Mouse (Mus musculus) CH12.LX (cell line): ENCODE data around the gene Dusp5. TPM values are rescaled to one million over a fixed set of nuclear protein-coding genes. Genes with fewer than 3 reads are reported as not detected.

ENCODE experiments used
- DNase-seq: peaks from one replicate; pipeline ENCODE4 v3.0.0-alpha.2; 2013; ENCODE audit errors: extremely low read depth
- H3K27ac ChIP-seq: 2 replicates; pipeline ENCODE4 v1.5.1; 2012; ENCODE audit warnings: low read depth, mild to moderate bottlenecking, control low read depth, moderate library complexity; ENCODE audit not compliant: insufficient read depth
- H3K27me3 ChIP-seq: replicated peaks from 2 replicates; pipeline ENCODE3; 2012; ENCODE audit warnings: inconsistent platforms
- H3K36me3 ChIP-seq, 2 experiments: replicated peaks in 1 of 2; 2 replicates each; pipeline versions ENCODE3 to v1.6.1; 2012; ENCODE audit warnings: inconsistent platforms in 1 of 2, low read length in 1 of 2, mild to moderate bottlenecking in 1 of 2, mixed read lengths in 1 of 2, moderate library complexity in 1 of 2; ENCODE audit not compliant: control insufficient read depth in 1 of 2, insufficient read depth in 1 of 2
- H3K4me1 ChIP-seq, 2 experiments: 2 replicates each; pipeline ENCODE4 v1.6.1; 2012; ENCODE audit warnings: inconsistent platforms in 1 of 2, moderate library complexity in 1 of 2; ENCODE audit not compliant: insufficient read depth in 2 of 2, control insufficient read depth in 1 of 2
- H3K4me2 ChIP-seq: 2 replicates; pipeline ENCODE4 v1.6.1; 2012; ENCODE audit warnings: low read depth, mild to moderate bottlenecking, control low read depth; ENCODE audit not compliant: poor library complexity, insufficient read depth, severe bottlenecking
- H3K4me3 ChIP-seq, 3 experiments: fragments of 150-350 bp in 1 of 3; sonication (generic) in 1 of 3; replicated peaks in 1 of 3; 2 replicates each; pipeline versions ENCODE3 to v1.5.1; 2011 to 2012; ENCODE audit warnings: low read depth in 2 of 3, low read length in 2 of 3, mild to moderate bottlenecking in 2 of 3, moderate library complexity in 2 of 3, control low read depth in 1 of 3, improper control_type of control experiment in 1 of 3, inconsistent platforms in 1 of 3, mixed read lengths in 1 of 3; ENCODE audit not compliant: poor library complexity in 1 of 3
- H3K79me2 ChIP-seq: replicated peaks from 2 replicates; pipeline ENCODE4 v1.6.1; 2012; ENCODE audit warnings: mild to moderate bottlenecking, moderate library complexity; ENCODE audit not compliant: control insufficient read depth, poor library complexity, insufficient read depth, severe bottlenecking; ENCODE audit errors: extremely low read depth
- H3K9ac ChIP-seq: 2 replicates; pipeline ENCODE4 v1.6.1; 2012; ENCODE audit warnings: low read depth, mild to moderate bottlenecking, control low read depth, moderate library complexity; ENCODE audit not compliant: insufficient read depth
- H3K9me3 ChIP-seq: replicated peaks from 2 replicates; pipeline ENCODE3; 2012; ENCODE audit warnings: low read length, inconsistent platforms, mixed read lengths
- E2F4 ChIP-seq: IDR thresholded peaks from 2 replicates; pipeline ENCODE4 v1.6.1; 2011; ENCODE audit warnings: low read depth, low read length, improper control_type of control experiment; ENCODE audit not compliant: insufficient replicate concordance
- ETS1 ChIP-seq: conservative IDR thresholded peaks from 2 replicates; pipeline ENCODE4 v1.6.1; 2012; ENCODE audit warnings: low read depth, mild to moderate bottlenecking, inconsistent platforms, low read length, improper control_type of control experiment, moderate library complexity
- HCFC1 ChIP-seq: IDR thresholded peaks from 2 replicates; pipeline ENCODE4 v1.6.1; 2012; ENCODE audit warnings: low read depth, mild to moderate bottlenecking, inconsistent platforms, low read length, improper control_type of control experiment
- JUN ChIP-seq: IDR thresholded peaks from 2 replicates; pipeline ENCODE4 v1.6.1; 2011; ENCODE audit warnings: low read depth, mild to moderate bottlenecking, low read length, improper control_type of control experiment, moderate library complexity; ENCODE audit not compliant: insufficient read depth
- JUND ChIP-seq: conservative IDR thresholded peaks from 2 replicates; pipeline ENCODE4 v1.6.1; 2011; ENCODE audit warnings: low read depth, low read length, improper control_type of control experiment
- KAT2A ChIP-seq: IDR thresholded peaks from 2 replicates; pipeline ENCODE4 v1.6.1; 2012; ENCODE audit warnings: low read length, improper control_type of control experiment, inconsistent platforms; ENCODE audit not compliant: insufficient replicate concordance
- MAFK ChIP-seq: IDR thresholded peaks from 2 replicates; pipeline ENCODE4 v1.6.1; 2011; ENCODE audit warnings: low read length, improper control_type of control experiment; ENCODE audit not compliant: insufficient replicate concordance
- MAZ ChIP-seq: IDR thresholded peaks from 2 replicates; pipeline ENCODE4 v1.6.1; 2012; ENCODE audit warnings: low read depth, mild to moderate bottlenecking, inconsistent platforms, low read length, improper control_type of control experiment, moderate library complexity
- MEF2A ChIP-seq: IDR thresholded peaks from 2 replicates; pipeline ENCODE4 v1.6.1; 2014; ENCODE audit warnings: low read depth, mild to moderate bottlenecking, inconsistent platforms, low read length, improper control_type of control experiment, borderline replicate concordance
- MXI1 ChIP-seq: IDR thresholded peaks from 2 replicates; pipeline ENCODE4 v1.6.1; 2011; ENCODE audit warnings: mild to moderate bottlenecking, low read depth, low read length, improper control_type of control experiment
- NRF1 ChIP-seq: IDR thresholded peaks from 2 replicates; pipeline ENCODE4 v1.6.1; 2014; ENCODE audit warnings: low read depth, mild to moderate bottlenecking, inconsistent platforms, low read length, improper control_type of control experiment, moderate library complexity
- PAX5 ChIP-seq: IDR thresholded peaks from 2 replicates; pipeline ENCODE4 v1.6.1; 2012; ENCODE audit warnings: low read length, inconsistent platforms, mixed read lengths
- POLR2A ChIP-seq: IDR thresholded peaks from 2 replicates; pipeline ENCODE4 v1.6.1; 2011; ENCODE audit warnings: low read depth, mild to moderate bottlenecking, improper control_type of control experiment, low read length
- POLR2AphosphoS2 ChIP-seq: IDR thresholded peaks from 2 replicates; pipeline ENCODE4 v1.6.1; 2011; ENCODE audit warnings: low read depth, low read length, improper control_type of control experiment
- SIN3A ChIP-seq: IDR thresholded peaks from 2 replicates; pipeline ENCODE4 v1.6.1; 2012; ENCODE audit warnings: low read length, improper control_type of control experiment, inconsistent platforms
- SMC3 ChIP-seq: IDR thresholded peaks from 2 replicates; pipeline ENCODE4 v1.6.1; 2011; ENCODE audit warnings: low read depth, low read length, improper control_type of control experiment
- TBP ChIP-seq: conservative IDR thresholded peaks from 2 replicates; pipeline ENCODE4 v1.6.1; 2011; ENCODE audit warnings: low read depth, low read length, improper control_type of control experiment
- TCF12 ChIP-seq: IDR thresholded peaks from 2 replicates; pipeline ENCODE4 v1.6.1; 2014; ENCODE audit warnings: low read depth, mild to moderate bottlenecking, inconsistent platforms, low read length, improper control_type of control experiment
- UBTF ChIP-seq: IDR thresholded peaks from 2 replicates; pipeline ENCODE4 v1.6.1; 2012; ENCODE audit warnings: low read depth, mild to moderate bottlenecking, inconsistent platforms, low read length, improper control_type of control experiment, moderate library complexity
- ZC3H11A ChIP-seq: IDR thresholded peaks from 2 replicates; pipeline ENCODE4 v1.6.1; 2012; ENCODE audit warnings: low read depth, mild to moderate bottlenecking, inconsistent platforms, low read length, improper control_type of control experiment
- ZKSCAN1 ChIP-seq: IDR thresholded peaks from 2 replicates; pipeline ENCODE4 v1.6.1; 2012; ENCODE audit warnings: low read depth, inconsistent platforms, low read length, improper control_type of control experiment, borderline replicate concordance
- ZNF384 ChIP-seq: IDR thresholded peaks from 2 replicates; pipeline ENCODE4 v1.6.1; 2012; ENCODE audit warnings: low read depth, low read length, improper control_type of control experiment, inconsistent platforms
- dilution Hi-C: fragments of 300-500 bp; cut with MboI; formaldehyde crosslinking; loops from 2 replicates; pipeline ENCODE4 v1.14.3; 2020; ENCODE audit warnings: low sequenced_read_pairs; ENCODE audit not compliant: extremely low pct_unique_long_range_greater_than_20kb, extremely low pct_ligation_motif_present
- in situ Hi-C: fragments of 300-500 bp; cut with MboI; formaldehyde crosslinking; loops from 3 replicates; pipeline ENCODE4 v1.14.3; 2019; ENCODE audit warnings: low sequenced_read_pairs, low pct_ligation_motif_present, low pct_unique_long_range_greater_than_20kb, mixed read lengths
- polyA plus RNA-seq: library from polyadenylated mRNA; unstranded; fragments of >175 nt; gene quantifications from 2 replicates; pipeline ENCODE4 v1.2.1, GENCODE M21; 2012; ENCODE audit warnings: low read depth; ENCODE audit not compliant: insufficient read length
- total RNA-seq, 2 experiments: library from RNA; depleted of rRNA; stranded (reverse); fragments of 300-350 nt in 1 of 2; fragments of >200 nt in 1 of 2; gene quantifications; 2 replicates each; pipeline ENCODE4 v1.2.3; 2012 to 2014

Dusp5 gene
- total and polyA plus RNA-seq, 3 experiments: 10.6 to 18.2 (median 13.2) TPM

- Histone ChIP-seq H3K36me3 (no peaks in the 10 kb centered on the region), H3K79me2 (no peaks in the 10 kb centered on the region), H3K4me2 (no peak overlapping the region), H3K9ac (no peak overlapping the region), H3K4me3 (no peak overlapping the region), H3K9me3 (no peaks in the 10 kb centered on the region), H3K27ac (no peak overlapping the region), H3K4me1 (peaks cover 8 to 25% of the 10 kb centered on the region in 2 experiments), H3K27me3 (no peaks in the 10 kb centered on the region)
- dilution Hi-C loops: no loop called here
- in situ Hi-C loops: no loop called here
- TF ChIP-seq JUN (no peak), MXI1 (no peak), TCF12 (no peak), ZC3H11A (no peak), HCFC1 (no peak), ZKSCAN1 (no peak), MEF2A (no peak), ETS1 (no peak), POLR2A (no peak), NRF1 (no peak), KAT2A (no peak), UBTF (no peak)
- no peak for DNase-seq
Measured at GRCm38 (mm10) chr19:53550972-53551371, 22.1 kb downstream of the Dusp5 start.

GRCm38 (mm10) chr19:53552216-53552786 is 23.4 kb downstream of the Dusp5 start:
- dilution Hi-C loops (no loop called here), in situ Hi-C loops (no loop called here)
- no peak for TF ChIP-seq MAFK
- TF ChIP-seq ZNF384: no peak
- no peak for TF ChIP-seq NRF1
- TF ChIP-seq MAZ: no peak
- TF ChIP-seq JUND: no peak
- no peak for TF ChIP-seq TBP
- TF ChIP-seq SIN3A: no peak
- no peak for TF ChIP-seq KAT2A
- no peak for TF ChIP-seq POLR2AphosphoS2
- TF ChIP-seq MEF2A: no peak
- TF ChIP-seq ZC3H11A: no peak
- TF ChIP-seq E2F4: no peak
- no peak for TF ChIP-seq PAX5
- no peak for TF ChIP-seq SMC3
- H3K4me3 ChIP-seq: no peak overlapping the region
- no peaks in the 10 kb centered on the region for H3K9me3 ChIP-seq
- H3K4me2 ChIP-seq: no peak overlapping the region
- peaks cover 8 to 26% of the 10 kb centered on the region in 2 experiments for H3K4me1 ChIP-seq
- no peak for DNase-seq
- H3K27ac ChIP-seq: no peak overlapping the region
- no peaks in the 10 kb centered on the region for H3K79me2 ChIP-seq
- H3K27me3 ChIP-seq: no peaks in the 10 kb centered on the region
- no peaks in the 10 kb centered on the region for H3K36me3 ChIP-seq
- no peak overlapping the region for H3K9ac ChIP-seq
